Mouse (Mus musculus) ES-E14 (cell line): ENCODE results near the gene Cse1l. TPM values are rescaled to one million over a fixed set of nuclear protein-coding genes. Genes with fewer than 3 reads are reported as not detected.

Source experiments
- DNase-seq: peaks from one replicate; pipeline ENCODE4 v3.0.0-alpha.2; 2013; ENCODE audit warnings: low read depth, low spot score
- H3K27ac ChIP-seq: 2 replicates; pipeline ENCODE4 v1.5.1; 2012; ENCODE audit warnings: low read depth, mild to moderate bottlenecking, low read length, moderate library complexity, mixed read lengths; ENCODE audit not compliant: poor library complexity, insufficient read depth, severe bottlenecking
- H3K36me3 ChIP-seq: 2 replicates; pipeline ENCODE4 v1.6.1; 2012; ENCODE audit warnings: mild to moderate bottlenecking, low read length, moderate library complexity, mixed read lengths; ENCODE audit not compliant: control insufficient read depth, poor library complexity, insufficient read depth, severe bottlenecking
- H3K4me1 ChIP-seq, 2 experiments: fragments of 150-350 bp in 1 of 2; sonication (generic) in 1 of 2; 2 replicates each; pipeline ENCODE4 v1.6.1; 2012; ENCODE audit warnings: low read length in 2 of 2, mild to moderate bottlenecking in 1 of 2, mixed read lengths in 1 of 2; ENCODE audit not compliant: control insufficient read depth in 2 of 2, insufficient read depth in 2 of 2, poor library complexity in 1 of 2
- H3K4me3 ChIP-seq, 2 experiments: fragments of 150-350 bp in 1 of 2; sonication (generic) in 1 of 2; 2 replicates each; pipeline ENCODE4 v1.5.1; 2012; ENCODE audit warnings: low read length in 2 of 2, low read depth in 1 of 2, mild to moderate bottlenecking in 1 of 2, mixed read lengths in 1 of 2; ENCODE audit not compliant: insufficient read depth in 1 of 2, poor library complexity in 1 of 2, severe bottlenecking in 1 of 2
- H3K9ac ChIP-seq: 2 replicates; pipeline ENCODE4 v1.6.1; 2012; ENCODE audit warnings: low read depth, mild to moderate bottlenecking, low read length, mixed read lengths; ENCODE audit not compliant: poor library complexity, insufficient read depth, severe bottlenecking
- H3K9me3 ChIP-seq: fragments of 150-350 bp; sonication (generic); 2 replicates; pipeline ENCODE4 v1.6.1; 2012; ENCODE audit warnings: low read depth, mild to moderate bottlenecking, low read length; ENCODE audit not compliant: control insufficient read depth, insufficient read depth
- CHD2 ChIP-seq: IDR thresholded peaks from 2 replicates; pipeline ENCODE4 v1.6.1; 2014; ENCODE audit warnings: mild to moderate bottlenecking, low read depth, low read length, inconsistent platforms
- HCFC1 ChIP-seq: IDR thresholded peaks from 2 replicates; pipeline ENCODE4 v1.6.1; 2012; ENCODE audit warnings: low read length, inconsistent platforms, borderline replicate concordance; ENCODE audit not compliant: insufficient read depth
- MAFK ChIP-seq: IDR thresholded peaks from 2 replicates; pipeline ENCODE4 v1.6.1; 2014; ENCODE audit warnings: mild to moderate bottlenecking, low read depth, low read length, inconsistent platforms; ENCODE audit not compliant: insufficient read depth
- ZC3H11A ChIP-seq: IDR thresholded peaks from 2 replicates; pipeline ENCODE4 v1.6.1; 2012; ENCODE audit warnings: low read depth, mild to moderate bottlenecking, inconsistent platforms, low read length, borderline replicate concordance
- ZNF384 ChIP-seq: IDR thresholded peaks from 2 replicates; pipeline ENCODE4 v1.6.1; 2012; ENCODE audit warnings: low read depth, low read length, inconsistent platforms
- in situ Hi-C, 2 experiments: fragments of 600-800 bp; cut with MboI; formaldehyde crosslinking; loops; one replicate each; pipeline ENCODE4 v1.15.1; 2025; ENCODE audit warnings: low sequenced_read_pairs in 2 of 2, inconsistent platforms in 1 of 2; ENCODE audit not compliant: unreplicated experiment in 2 of 2
- total RNA-seq: library from RNA; depleted of rRNA; stranded (reverse); fragments of 300-350 nt; gene quantifications from 2 replicates; pipeline ENCODE4 v1.2.3, GENCODE M21; 2012

Gene Cse1l
- total RNA-seq, 1 experiment = 140 TPM

- no peak overlapping the region for H3K4me3 ChIP-seq
- no peaks in the 10 kb centered on the region for H3K4me1 ChIP-seq
- no peak overlapping the region for H3K9ac ChIP-seq
- TF ChIP-seq HCFC1 (no peak), CHD2 (no peak), ZC3H11A (no peak), ZNF384 (no peak), MAFK (no peak)
- H3K27ac ChIP-seq = no peak overlapping the region
- no peak for DNase-seq
- peaks cover 30% of the 10 kb centered on the region for H3K36me3 ChIP-seq
- H3K9me3 ChIP-seq = no peaks in the 10 kb centered on the region
- in situ Hi-C loops = no loop called here
Observed at GRCm38 (mm10) chr2:166875561-166875960, 30.3 kb upstream of the Cse1l start.

- Histone ChIP-seq H3K9ac (no peak overlapping the region), H3K27ac (no peak overlapping the region), H3K9me3 (no peaks in the 10 kb centered on the region), H3K36me3 (peaks cover 28% of the 10 kb centered on the region), H3K4me1 (no peaks in the 10 kb centered on the region), H3K4me3 (no peak overlapping the region)
- TF ChIP-seq MAFK = no peak
- no peak for TF ChIP-seq HCFC1
- no peak for TF ChIP-seq ZNF384
- no peak for TF ChIP-seq ZC3H11A
- no peak for TF ChIP-seq CHD2
- DNase-seq = no peak
- in situ Hi-C loops = no loop called here
Observed at GRCm38 (mm10) chr2:166876331-166876730, 29.5 kb upstream of the Cse1l start.

- in situ Hi-C loops = no loop called here
- Histone ChIP-seq H3K9ac (no peak overlapping the region), H3K4me1 (peaks cover 0 to 4% of the 10 kb centered on the region in 2 experiments; a peak in 1 of 4 replicates), H3K36me3 (peaks cover 18% of the 10 kb centered on the region), H3K9me3 (no peaks in the 10 kb centered on the region), H3K4me3 (no peak overlapping the region), H3K27ac (no peak overlapping the region)
- TF ChIP-seq ZNF384 = no peak
- TF ChIP-seq HCFC1 = no peak
- TF ChIP-seq CHD2 = no peak
- no peak for TF ChIP-seq ZC3H11A
- TF ChIP-seq MAFK = no peak
- DNase-seq = no peak
Observed at GRCm38 (mm10) chr2:166885066-166885465, 20.8 kb upstream of the Cse1l start.

GRCm38 (mm10) chr2:166885619-166886018 is 20.2 kb upstream of the Cse1l start:
- H3K4me1 ChIP-seq = peaks cover 0 to 4% of the 10 kb centered on the region in 2 experiments; a peak in 1 of 4 replicates
- in situ Hi-C loops = no loop called here
- H3K9me3 ChIP-seq = no peaks in the 10 kb centered on the region
- peaks cover 20% of the 10 kb centered on the region for H3K36me3 ChIP-seq
- H3K4me3 ChIP-seq = no peak overlapping the region
- no peak for DNase-seq
- H3K9ac ChIP-seq = no peak overlapping the region
- TF ChIP-seq CHD2 (no peak), ZC3H11A (no peak), HCFC1 (no peak)
- H3K27ac ChIP-seq = no peak overlapping the region

GRCm38 (mm10) chr2:166886231-166886630 is 19.6 kb upstream of the Cse1l start:
- TF ChIP-seq ZNF384 = no peak
- TF ChIP-seq ZC3H11A = no peak
- TF ChIP-seq CHD2 = no peak
- TF ChIP-seq MAFK = no peak
- no peak for TF ChIP-seq HCFC1
- H3K27ac ChIP-seq = no peak overlapping the region
- peaks cover 17% of the 10 kb centered on the region for H3K36me3 ChIP-seq
- H3K4me3 ChIP-seq = no peak overlapping the region
- in situ Hi-C loops = no loop called here
- DNase-seq = no peak
- H3K9ac ChIP-seq = no peak overlapping the region
- peaks cover 0 to 4% of the 10 kb centered on the region in 2 experiments; a peak in 1 of 4 replicates for H3K4me1 ChIP-seq
- no peaks in the 10 kb centered on the region for H3K9me3 ChIP-seq
